Mouse (Mus musculus) ES-E14 (cell line): ENCODE measurements around the gene Sh3pxd2a. TPM values are rescaled to one million over a fixed set of nuclear protein-coding genes. Genes with fewer than 3 reads are reported as not detected.

Source experiments
- DNase-seq: peaks from one replicate; pipeline ENCODE4 v3.0.0-alpha.2; 2013; ENCODE audit warnings: low read depth, low spot score
- H3K27ac ChIP-seq: 2 replicates; pipeline ENCODE4 v1.5.1; 2012; ENCODE audit warnings: low read depth, mild to moderate bottlenecking, low read length, moderate library complexity, mixed read lengths; ENCODE audit not compliant: poor library complexity, insufficient read depth, severe bottlenecking
- H3K36me3 ChIP-seq: 2 replicates; pipeline ENCODE4 v1.6.1; 2012; ENCODE audit warnings: mild to moderate bottlenecking, low read length, moderate library complexity, mixed read lengths; ENCODE audit not compliant: control insufficient read depth, poor library complexity, insufficient read depth, severe bottlenecking
- H3K4me1 ChIP-seq, 2 experiments: fragments of 150-350 bp in 1 of 2; sonication (generic) in 1 of 2; 2 replicates each; pipeline ENCODE4 v1.6.1; 2012; ENCODE audit warnings: low read length in 2 of 2, mild to moderate bottlenecking in 1 of 2, mixed read lengths in 1 of 2; ENCODE audit not compliant: control insufficient read depth in 2 of 2, insufficient read depth in 2 of 2, poor library complexity in 1 of 2
- H3K4me3 ChIP-seq, 2 experiments: fragments of 150-350 bp in 1 of 2; sonication (generic) in 1 of 2; 2 replicates each; pipeline ENCODE4 v1.5.1; 2012; ENCODE audit warnings: low read length in 2 of 2, low read depth in 1 of 2, mild to moderate bottlenecking in 1 of 2, mixed read lengths in 1 of 2; ENCODE audit not compliant: insufficient read depth in 1 of 2, poor library complexity in 1 of 2, severe bottlenecking in 1 of 2
- H3K9ac ChIP-seq: 2 replicates; pipeline ENCODE4 v1.6.1; 2012; ENCODE audit warnings: low read depth, mild to moderate bottlenecking, low read length, mixed read lengths; ENCODE audit not compliant: poor library complexity, insufficient read depth, severe bottlenecking
- H3K9me3 ChIP-seq: fragments of 150-350 bp; sonication (generic); 2 replicates; pipeline ENCODE4 v1.6.1; 2012; ENCODE audit warnings: low read depth, mild to moderate bottlenecking, low read length; ENCODE audit not compliant: control insufficient read depth, insufficient read depth
- CHD2 ChIP-seq: IDR thresholded peaks from 2 replicates; pipeline ENCODE4 v1.6.1; 2014; ENCODE audit warnings: mild to moderate bottlenecking, low read depth, low read length, inconsistent platforms
- HCFC1 ChIP-seq: IDR thresholded peaks from 2 replicates; pipeline ENCODE4 v1.6.1; 2012; ENCODE audit warnings: low read length, inconsistent platforms, borderline replicate concordance; ENCODE audit not compliant: insufficient read depth
- MAFK ChIP-seq: IDR thresholded peaks from 2 replicates; pipeline ENCODE4 v1.6.1; 2014; ENCODE audit warnings: mild to moderate bottlenecking, low read depth, low read length, inconsistent platforms; ENCODE audit not compliant: insufficient read depth
- ZC3H11A ChIP-seq: IDR thresholded peaks from 2 replicates; pipeline ENCODE4 v1.6.1; 2012; ENCODE audit warnings: low read depth, mild to moderate bottlenecking, inconsistent platforms, low read length, borderline replicate concordance
- ZNF384 ChIP-seq: IDR thresholded peaks from 2 replicates; pipeline ENCODE4 v1.6.1; 2012; ENCODE audit warnings: low read depth, low read length, inconsistent platforms
- in situ Hi-C, 2 experiments: fragments of 600-800 bp; cut with MboI; formaldehyde crosslinking; loops; one replicate each; pipeline ENCODE4 v1.15.1; 2025; ENCODE audit warnings: low sequenced_read_pairs in 2 of 2, inconsistent platforms in 1 of 2; ENCODE audit not compliant: unreplicated experiment in 2 of 2
- total RNA-seq: library from RNA; depleted of rRNA; stranded (reverse); fragments of 300-350 nt; gene quantifications from 2 replicates; pipeline ENCODE4 v1.2.3, GENCODE M21; 2012

The Sh3pxd2a gene
- total RNA-seq, 1 experiment = 13.0 TPM

DNA sequence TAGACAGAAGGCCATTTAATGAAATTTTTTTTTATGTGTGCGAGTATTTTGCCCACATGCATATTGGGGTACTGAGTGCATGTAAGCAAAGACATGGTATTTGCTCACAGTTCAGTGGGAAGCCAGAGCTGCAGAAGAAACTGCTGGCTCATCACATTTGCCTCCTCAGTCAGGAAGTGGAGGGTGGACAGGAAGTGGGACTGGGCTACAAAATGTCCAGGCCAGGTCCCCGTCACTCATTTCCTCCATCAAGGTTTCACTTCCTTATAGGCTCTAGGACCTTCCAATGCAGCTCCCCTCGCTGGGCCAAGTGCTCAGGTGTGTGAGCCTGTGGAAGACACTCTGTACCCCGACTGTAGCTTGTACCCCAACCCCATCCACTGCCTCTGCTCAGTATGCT, 239.5 kb downstream of the Sh3pxd2a start:
- Histone ChIP-seq H3K4me1 (peaks cover 6 to 15% of the 10 kb centered on the region in 2 experiments; a peak in 3 of 4 replicates), H3K9ac (no peak overlapping the region), H3K36me3 (no peaks in the 10 kb centered on the region), H3K9me3 (no peaks in the 10 kb centered on the region), H3K4me3 (no peak overlapping the region), H3K27ac (no peak overlapping the region)
- no peak for DNase-seq
- TF ChIP-seq ZC3H11A (no peak), MAFK (no peak), HCFC1 (no peak), CHD2 (no peak), ZNF384 (no peak)
- in situ Hi-C loops = no loop called here

GRCm38 (mm10) chr19:47222841-47223557, 241.2 kb downstream of the Sh3pxd2a start:
- no peaks in the 10 kb centered on the region for H3K9me3 ChIP-seq
- in situ Hi-C loops = no loop called here
- DNase-seq = no peak
- peaks cover 6 to 12% of the 10 kb centered on the region in 2 experiments; a peak in 3 of 4 replicates for H3K4me1 ChIP-seq
- no peak overlapping the region for H3K9ac ChIP-seq
- no peaks in the 10 kb centered on the region for H3K36me3 ChIP-seq
- no peak overlapping the region for H3K4me3 ChIP-seq
- TF ChIP-seq HCFC1 (no peak), MAFK (no peak), ZC3H11A (no peak)
- no peak overlapping the region for H3K27ac ChIP-seq

GRCm38 (mm10) chr19:47222154-47222840, 241.9 kb downstream of the Sh3pxd2a start:
- in situ Hi-C loops = no loop called here
- H3K9me3 ChIP-seq = no peaks in the 10 kb centered on the region
- H3K4me3 ChIP-seq = no peak overlapping the region
- no peaks in the 10 kb centered on the region for H3K36me3 ChIP-seq
- H3K27ac ChIP-seq = no peak overlapping the region
- DNase-seq = no peak
- H3K9ac ChIP-seq = no peak overlapping the region
- TF ChIP-seq ZNF384 = no peak
- no peak for TF ChIP-seq CHD2
- no peak for TF ChIP-seq HCFC1
- no peak for TF ChIP-seq MAFK
- TF ChIP-seq ZC3H11A = no peak
- H3K4me1 ChIP-seq = peaks cover 6 to 12% of the 10 kb centered on the region in 2 experiments; a peak in 3 of 4 replicates

GRCm38 (mm10) chr19:47221500-47222153, 242.6 kb downstream of the Sh3pxd2a start:
- Histone ChIP-seq H3K36me3 (no peaks in the 10 kb centered on the region), H3K4me1 (peaks cover 6 to 12% of the 10 kb centered on the region in 2 experiments; a peak in 3 of 4 replicates), H3K4me3 (no peak overlapping the region), H3K27ac (no peak overlapping the region), H3K9ac (no peak overlapping the region), H3K9me3 (no peaks in the 10 kb centered on the region)
- no peak for DNase-seq
- TF ChIP-seq CHD2 (no peak), MAFK (no peak), ZC3H11A (no peak), ZNF384 (no peak), HCFC1 (no peak)
- in situ Hi-C loops = no loop called here
